Mouse (Mus musculus): ENCODE data around the gene Ebf1.

The Ebf1 gene

DNA sequence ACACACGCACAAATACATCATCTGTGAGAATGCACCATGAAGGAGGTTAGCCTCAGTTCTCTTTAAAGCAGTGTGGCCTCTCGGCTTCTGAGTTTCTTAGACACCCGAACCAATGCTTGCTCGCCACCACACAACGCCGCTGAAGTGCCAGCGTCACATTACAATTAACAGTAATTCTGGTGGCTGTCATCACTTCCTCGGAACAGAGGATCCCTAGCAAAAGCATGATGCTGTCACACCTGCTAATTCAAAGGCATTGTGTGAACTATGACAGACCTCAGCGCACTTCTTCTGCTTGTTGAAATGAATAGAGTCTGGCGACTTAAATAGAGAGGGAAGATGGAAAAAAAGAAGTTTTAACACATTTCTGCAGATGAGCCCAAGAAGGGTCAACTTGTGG, 235.8 kb downstream of the Ebf1 start:
- no peak for DNase-seq

DNA sequence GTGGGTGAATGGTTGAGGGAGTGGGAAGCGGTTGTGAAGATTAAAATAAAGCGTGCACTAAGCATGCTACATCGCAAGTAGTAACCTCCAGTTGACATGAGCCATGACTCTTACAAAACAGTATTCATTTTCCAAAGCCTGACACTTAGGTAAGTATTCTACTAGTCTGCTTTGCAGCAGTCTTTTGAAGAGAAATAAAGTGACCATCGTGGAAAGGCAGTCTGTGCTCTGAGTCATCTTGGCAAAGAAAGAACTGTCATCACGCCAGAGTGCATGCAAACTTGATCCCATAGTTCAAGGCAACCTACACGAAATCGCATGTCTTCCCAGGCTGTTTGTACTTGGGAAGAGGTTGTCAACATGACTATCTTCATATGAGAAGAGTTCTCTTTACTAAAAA, 237.4 kb downstream of the Ebf1 start:
- DNase-seq = no peak

DNA sequence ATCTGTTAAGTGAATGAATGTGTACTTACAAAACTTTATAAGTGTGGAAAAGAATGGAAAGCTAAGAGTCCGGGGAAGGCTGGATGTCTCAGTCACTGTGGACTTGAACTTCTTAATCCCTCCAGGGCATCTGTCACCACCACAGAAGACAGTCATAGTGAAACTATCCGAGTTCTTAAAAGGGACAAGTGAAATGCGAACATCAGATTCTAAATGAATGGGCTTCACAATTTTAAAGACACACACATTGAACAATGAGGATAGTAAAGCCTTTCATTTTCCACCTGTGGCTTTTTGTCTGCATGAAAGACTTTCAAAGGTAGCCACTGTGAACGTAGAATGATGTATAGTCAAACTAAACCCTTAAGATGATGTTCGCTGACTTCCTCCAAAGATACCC, 244.0 kb downstream of the Ebf1 start:
- no peak for DNase-seq

DNA sequence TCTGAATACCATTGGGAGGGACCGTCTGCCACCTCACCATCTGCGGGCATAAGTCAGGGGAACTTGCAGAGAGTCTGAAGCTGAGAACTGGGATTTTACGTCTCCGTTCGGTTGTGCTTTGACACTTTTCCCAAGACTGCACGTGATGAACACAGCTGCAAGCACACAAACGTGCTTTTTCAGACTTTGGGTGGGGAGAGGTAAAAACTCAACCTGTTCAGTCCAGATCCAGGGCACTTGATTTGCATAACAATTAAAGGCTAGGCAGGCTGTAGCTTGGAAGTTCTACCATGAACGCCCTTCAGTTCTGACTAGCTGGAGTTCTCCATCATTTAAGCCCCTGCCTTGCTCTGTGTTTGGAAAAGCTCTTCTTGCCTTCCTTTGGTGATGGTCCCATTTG, 246.8 kb downstream of the Ebf1 start:
- no peak for DNase-seq

DNA sequence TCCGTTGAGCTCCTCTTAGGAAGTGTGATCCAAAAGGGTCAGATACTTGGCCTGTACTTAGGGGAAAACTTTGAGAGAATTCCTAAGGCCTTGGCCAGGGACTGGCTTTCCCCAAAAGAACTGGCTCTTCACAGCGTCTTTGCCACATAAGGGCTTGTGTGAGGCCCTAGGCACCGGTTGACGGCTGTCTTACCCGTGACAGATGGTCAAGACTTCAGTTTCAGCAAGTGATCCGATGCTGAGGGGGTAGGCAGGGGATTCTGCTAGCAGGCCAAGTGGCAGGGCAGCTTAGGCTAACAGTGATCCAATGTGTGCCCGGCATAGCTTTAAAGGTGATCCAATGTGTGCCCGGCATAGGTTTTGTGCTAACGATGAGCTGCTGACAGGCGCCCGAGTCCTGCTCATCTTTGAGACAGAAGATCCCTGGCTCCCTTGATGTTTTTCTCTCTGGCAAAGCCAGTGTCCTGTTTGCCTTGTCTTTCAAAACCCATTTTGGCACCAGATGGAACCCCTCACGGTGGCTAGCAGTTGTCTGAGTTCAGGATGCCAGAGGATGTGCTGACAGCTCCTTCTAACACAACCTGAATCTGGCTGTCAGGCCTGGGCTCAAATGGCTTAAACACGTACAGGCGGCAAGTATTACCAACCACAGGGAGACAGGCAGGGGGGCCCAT, 249.5 kb downstream of the Ebf1 start:
- DNase-seq = peak; percentile 46

DNA sequence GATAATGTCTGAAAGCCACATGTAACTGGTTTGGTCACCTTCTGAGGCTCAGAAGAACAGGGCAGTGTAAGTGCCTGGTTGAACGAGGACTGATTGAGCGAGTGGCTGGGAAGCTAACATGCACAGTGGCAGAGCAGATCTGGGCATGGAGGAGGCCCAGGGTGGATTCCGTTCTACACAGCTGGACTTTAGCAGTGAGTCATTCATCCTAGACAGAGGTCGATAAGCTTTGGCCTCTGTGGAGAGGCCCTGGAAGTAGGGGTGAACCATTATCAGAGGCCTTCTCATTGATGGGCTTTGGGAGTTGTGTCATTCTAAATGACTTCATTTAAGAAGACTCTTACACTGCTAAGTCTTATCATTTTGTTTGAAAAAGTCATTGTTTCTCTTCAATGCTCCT, 250.3 kb downstream of the Ebf1 start:
- DNase-seq = no peak

DNA sequence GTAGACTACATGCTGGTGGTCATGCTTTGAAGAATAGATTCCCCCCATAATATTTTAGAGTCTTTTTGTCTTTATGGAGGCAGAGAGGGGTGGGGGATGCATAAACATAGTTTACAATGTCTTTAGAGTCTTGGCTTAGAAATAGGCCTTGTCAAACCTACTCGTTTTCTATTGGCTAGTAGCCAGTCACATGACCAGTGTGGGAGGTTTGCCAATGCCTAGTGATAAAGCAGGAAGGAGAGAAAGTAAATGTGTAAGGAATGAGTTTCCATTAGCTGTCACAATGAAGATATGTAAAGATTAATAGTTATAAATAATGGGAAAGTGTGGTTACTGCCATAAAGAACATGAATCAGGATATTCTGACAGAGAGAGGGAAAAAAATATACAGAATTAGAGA, 256.8 kb downstream of the Ebf1 start:
- no peak for DNase-seq

DNA sequence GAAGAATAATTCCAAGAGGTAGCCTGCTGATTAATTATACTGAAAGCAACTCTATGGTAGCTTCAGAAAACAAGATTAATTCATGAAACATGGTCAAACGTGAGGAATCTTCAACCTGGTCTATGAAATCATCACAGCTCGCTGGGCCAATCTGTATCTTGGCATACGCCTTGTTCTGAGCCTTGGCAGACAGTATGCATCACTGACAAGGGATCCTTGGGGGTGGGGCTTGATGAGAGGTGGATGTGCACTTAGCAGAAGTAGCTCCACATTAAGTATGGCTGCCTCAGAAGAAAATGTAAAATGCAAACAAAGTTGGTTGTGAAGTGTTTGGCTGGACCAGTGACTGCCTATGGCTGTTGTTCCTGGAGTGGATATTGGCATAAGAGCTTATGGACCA, 258.1 kb downstream of the Ebf1 start:
- DNase-seq = no peak

DNA sequence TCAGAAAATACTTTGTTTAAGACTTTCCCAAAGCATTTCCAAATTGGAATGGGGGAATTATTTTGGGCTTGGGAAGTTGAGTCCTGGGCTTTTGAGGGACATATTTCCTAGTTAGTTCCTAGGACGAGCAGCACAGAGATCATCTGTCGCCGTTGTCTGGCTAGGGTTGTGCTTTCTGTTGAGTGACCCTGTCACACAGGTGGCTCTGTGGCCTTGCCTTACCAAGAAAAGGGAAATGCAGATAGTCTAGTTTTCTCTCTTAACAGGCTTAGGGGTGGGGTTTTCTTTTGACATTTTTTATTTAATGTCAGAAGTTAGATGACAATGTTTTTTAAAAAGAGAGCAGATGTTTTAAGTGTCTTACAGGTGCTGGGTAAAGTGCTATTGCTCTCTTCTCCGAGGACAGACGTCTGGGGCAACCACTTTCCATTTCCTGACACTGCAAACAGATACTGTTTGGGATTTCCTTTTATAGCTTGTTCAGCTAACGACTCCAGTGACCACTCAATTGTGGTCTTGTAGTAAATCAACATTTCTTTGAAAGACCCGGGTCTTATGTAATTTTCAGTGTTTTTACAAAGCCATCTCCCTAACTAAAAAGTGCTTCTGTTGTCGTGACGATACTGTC, 264.1 kb downstream of the Ebf1 start:
- DNase-seq = no peak

DNA sequence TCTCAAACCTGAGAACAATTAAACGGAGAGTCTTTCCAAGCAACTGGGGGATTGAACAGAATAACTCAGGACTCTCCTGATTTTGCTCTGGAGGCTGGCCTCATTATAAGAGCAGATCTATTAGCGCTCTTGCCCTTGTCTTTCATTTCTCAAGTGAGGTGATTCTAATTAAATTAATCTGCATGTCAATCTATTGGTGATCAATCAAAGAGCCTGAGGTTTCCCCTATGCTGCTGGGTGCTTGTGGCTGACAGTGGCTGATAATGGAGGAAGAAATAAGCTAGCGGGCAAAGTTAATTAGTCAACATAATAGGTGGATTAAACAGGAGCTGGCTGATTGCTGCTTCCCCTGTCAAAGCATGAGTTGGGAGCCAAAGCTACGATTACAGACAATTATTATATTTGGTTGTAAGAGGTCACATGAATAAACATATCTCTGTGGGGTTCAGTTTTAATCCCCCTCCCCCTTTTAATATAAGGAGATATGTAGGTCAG, 265.4 kb downstream of the Ebf1 start:
- DNase-seq = peak; percentile 45

DNA sequence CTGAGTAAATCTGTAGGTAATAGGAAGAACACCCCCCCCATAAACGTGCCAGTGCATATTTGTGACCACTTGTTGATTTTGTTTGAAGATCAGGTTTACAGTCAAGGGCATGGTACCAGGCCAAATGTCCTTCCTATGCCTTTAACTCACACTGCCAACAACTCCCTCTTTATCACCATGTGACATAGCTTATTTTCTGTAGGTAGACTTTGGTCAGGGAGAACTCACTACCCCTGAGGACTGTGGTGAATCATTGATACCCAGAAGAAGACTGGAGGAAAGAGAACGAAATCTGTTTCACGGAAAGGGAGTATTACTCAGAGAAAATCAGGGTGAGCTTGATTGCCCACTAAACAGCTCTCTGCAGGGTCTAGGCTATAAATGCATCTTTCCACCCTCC, 267.2 kb downstream of the Ebf1 start:
- no peak for DNase-seq

DNA sequence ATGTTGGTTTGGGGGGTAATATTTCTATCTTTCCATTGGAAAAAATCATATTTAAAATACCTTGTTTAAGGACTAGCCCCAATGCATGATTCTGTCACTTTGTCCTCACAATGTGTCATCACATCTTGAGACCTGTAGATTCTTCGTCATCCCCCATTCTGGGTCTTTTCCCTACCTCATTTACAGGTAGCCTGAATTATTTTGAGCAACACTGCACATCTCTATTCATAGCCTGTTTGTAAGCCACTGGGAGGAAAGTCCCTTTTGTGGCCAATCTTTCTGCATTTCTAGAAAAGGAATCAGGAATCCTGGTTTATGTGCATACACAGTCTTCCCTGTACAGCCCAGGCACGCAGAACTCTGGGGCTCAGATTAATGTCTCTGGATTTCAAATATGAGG, 269.8 kb downstream of the Ebf1 start:
- DNase-seq = no peak

DNA sequence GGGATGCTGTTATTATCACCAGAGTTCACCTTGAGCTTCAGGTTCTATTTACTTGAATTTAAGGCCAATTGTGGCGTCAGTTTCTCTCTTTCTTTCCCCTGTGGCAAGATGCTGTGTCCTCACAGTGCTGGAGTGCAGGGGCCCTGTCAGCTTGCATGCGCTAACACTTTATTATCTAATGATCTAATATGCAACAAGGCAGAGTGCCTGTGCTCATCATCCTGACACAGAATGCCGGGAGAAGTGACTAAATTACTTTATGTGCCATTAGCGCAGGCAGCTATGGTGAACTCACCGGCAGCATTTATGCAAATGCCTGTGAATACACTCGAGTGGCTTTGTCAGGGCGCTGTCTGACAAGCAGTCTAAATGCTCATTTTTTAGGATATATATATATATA, 270.6 kb downstream of the Ebf1 start:
- no peak for DNase-seq

DNA sequence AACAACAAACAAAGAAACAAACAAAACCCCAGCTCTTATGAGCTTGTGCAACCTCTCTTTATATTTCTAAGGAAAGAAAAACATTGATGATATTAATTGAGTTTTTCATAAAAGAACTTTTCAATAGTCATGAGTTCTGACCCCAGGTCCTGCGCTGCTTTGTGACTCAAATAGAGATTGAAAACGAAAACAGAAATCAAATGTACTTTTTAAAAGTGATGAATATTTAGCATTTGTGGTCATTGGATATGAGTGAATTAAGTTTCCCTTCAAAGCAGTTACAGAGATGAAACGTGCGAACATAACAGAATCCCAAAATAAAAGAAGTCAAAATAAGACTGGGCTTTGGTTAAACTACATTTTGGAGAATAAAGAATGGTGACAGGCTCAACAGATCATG, 271.3 kb downstream of the Ebf1 start:
- no peak for DNase-seq

DNA sequence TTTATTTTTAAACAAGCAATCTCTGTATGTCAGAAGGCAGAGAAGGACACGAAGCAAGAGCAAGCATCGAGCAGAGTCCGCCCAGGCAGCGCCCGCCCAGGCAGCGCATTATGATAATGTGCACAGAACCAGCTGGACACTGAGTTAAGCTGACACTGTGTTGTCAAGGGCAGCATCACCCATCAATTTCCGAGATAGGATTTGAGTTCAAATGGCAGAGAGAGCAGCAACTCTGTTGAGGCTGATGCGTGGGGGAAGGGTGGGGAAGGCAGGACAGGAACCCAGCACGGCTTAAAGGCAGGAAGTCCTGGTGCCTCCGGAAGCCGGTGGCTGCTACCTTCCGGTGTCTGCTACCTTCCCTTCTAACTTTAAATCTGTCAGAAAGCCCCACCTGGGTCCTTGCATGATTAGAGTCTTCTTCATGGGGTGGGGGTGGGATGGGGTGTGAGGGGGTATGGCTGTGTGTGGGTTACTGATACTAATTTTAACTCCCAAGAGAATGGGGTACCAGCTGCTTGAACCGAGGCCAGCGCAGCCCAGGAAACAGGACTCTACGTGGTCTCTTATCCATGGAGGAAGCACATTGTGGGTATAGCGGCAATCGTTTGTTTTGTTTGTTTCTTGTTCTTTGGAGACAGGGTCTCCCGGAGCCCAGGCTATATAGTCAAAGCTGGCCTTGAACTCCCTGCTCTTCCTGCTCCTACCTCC, 275.9 kb downstream of the Ebf1 start:
- DNase-seq = peak; percentile 73

DNA sequence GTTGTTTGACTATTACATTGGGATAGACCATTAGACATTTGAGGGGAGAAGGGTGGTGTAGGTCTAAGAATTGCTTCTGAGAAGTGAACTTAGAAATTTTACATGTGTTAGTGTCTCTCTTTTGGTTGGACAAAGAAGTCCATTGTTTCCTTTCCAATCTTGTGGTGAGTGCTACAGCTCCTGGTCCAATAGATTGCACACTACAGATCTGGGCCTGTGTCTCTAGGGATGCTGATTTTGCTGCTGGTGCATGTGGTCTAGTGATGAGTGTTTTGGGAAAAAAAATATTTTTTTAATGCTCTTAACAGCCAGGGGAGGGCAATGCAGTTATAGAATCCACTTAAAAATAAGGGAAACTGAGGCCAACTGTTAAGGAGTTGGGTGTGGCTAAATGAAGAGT, 276.9 kb downstream of the Ebf1 start:
- no peak for DNase-seq

DNA sequence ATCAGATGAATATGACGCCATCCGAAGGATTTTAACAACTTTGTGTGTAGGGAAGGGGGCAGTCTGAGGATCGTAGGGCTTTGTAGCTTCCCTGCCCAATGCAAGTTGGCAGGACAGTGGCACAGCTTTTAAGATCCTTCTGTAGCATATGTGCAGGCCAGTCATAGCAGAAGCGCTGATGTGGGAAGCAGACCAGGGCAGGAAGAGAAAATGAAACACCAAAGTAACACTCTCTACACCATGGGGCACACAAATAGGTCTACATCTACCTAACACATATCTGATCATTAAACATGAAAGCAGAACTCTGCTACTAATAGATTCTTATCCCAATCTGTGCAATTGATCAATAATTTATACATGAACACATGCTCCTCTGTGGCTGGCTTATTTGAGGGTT, 277.7 kb downstream of the Ebf1 start:
- DNase-seq = no peak

DNA sequence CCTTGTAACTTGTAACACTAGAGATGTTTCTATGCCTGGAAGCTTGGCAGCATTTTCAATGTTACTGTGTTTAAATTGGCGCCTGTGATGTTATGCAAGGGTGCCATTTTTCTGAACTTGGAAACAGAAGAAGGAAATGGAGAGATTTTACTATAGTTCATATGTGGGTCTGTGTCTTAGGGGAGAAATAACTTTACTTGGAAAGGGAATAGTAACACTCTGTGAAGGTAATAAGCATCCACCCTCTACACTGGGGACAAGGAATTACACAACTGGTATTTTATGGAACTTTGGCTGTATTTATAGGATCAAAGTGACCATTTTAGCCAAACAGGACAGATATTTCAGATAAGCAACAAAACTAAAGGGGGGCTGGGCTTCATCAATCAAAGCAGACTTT, 278.8 kb downstream of the Ebf1 start:
- DNase-seq = no peak

DNA sequence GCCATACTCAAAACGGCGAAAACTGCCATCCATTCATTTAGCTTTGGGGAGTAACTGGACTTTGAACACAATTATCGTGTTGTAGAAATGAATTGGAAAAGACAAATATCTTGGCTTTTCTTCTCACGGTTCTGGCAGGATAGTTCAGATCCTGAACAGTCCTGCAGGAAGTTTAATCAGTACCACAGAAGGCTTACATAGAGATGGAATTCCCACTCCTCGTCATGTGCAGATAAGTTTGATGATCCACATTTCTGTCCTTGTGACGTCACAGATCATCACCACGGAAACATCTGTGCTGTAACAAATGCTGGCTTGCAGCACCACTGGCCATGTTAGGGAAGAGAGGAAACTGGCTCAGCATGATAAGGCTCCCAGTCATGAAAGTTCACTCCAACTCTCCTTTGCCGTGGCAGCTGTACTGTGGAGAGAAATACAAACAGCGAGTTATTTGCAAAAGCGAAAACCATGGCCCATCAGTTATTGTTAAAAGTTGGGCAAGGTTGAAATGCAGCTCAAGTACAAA, 280.1 kb downstream of the Ebf1 start:
- no peak for DNase-seq

DNA sequence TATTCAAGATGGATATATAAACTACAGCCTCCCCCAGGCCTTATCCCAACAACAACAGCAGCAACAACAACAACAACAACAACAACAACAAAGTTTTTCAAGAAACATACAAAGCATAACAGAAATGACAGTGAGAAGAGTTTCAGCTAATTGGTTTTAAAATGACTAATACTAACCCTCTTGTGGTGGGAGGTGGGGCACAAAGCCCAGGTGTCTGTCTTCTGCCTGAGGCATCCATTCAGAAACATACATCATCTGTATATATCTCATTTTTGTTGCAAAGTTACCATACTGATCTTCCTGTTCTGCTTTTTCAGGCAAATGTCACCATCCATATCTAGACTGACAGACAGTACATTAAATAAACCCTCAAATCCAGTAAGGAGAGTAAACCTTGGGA, 282.4 kb downstream of the Ebf1 start:
- DNase-seq = no peak

DNA sequence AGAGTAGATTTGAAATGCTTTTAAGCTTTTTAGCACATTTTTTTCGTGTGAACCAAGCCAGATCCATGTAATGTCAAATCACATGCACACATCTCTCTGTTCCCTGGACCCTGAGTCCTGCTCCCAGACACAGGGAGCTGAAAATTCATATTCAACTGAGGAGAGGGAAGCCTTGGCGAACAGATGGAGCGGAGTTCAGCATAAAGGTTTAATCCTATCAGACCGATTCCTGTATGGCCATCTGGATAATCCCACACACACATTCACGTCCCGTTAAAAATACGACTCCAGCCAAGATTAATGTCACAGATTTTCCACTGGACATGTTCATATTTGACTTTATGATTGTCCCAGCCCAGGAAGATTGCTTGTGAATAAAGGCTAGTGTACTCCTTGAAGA, 282.8 kb downstream of the Ebf1 start:
- peak; percentile 80 for DNase-seq

DNA sequence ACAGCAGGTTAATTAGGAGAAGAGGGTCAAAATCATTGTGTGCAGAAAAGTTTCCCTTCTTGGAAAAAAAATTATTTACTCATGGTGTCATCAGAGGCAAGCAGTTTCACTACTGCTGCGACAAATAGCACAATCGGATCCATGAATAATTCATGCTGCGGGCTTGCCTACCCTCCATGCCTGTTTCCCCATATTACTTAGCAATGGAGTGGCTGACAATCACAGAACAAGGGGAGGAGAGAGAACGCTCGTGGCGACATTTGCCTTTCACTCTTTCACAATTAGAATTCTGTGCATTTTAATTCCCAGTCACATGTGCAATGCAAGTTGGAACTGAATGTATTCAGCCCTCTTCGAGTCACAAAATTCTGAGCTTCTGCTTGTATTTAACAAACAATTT, 283.4 kb downstream of the Ebf1 start:
- DNase-seq = peak; percentile 26

DNA sequence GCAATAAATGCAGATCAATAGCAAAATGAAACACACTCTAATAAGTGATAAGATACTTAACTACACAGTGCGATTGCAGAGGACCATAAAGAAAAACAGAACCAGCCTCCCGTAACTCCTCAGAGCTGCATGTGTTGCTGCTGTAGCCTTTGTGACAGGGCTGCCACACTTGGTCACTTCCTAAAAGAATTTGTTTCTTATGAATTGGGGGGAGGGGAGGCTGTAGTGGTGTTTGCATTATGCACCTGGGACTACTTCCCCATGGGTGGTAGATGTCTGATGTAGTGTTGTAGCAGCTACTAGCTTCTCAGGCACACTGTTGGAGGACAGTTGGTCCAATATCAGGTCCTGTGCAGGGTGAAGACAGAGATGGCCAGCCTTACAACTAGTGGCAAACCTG, 284.6 kb downstream of the Ebf1 start:
- no peak for DNase-seq

DNA sequence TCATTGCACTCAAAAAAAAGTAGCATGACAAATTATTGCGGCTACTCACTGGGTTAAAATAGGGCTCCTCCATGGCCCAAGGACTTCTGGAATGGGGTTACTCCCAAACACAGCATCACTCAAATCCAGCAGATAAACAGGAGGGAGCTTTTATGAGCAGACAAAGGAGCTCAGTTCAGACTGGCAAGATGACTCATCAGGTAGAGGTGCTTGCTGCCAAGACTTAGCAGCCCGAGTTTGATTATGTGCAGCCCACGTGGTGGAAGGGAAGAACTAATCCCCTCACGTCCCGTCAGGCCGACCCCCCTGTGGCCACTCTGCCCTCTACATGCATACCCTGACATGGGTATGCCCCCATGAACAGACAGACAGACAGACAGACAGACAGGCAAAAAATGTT, 285.0 kb downstream of the Ebf1 start:
- no peak for DNase-seq

Data from retina, postnatal 1 day (tissue).